Mouse (Mus musculus) left cerebral cortex, adult 2 months (tissue): ENCODE measurements at regions not wholly inside any gene's neighbourhood (a gene's known extent, or its start where the extent isn't known, plus 50 kb on each side); places are given as distances from the start of the nearest gene placed in this dataset.
A peak's percentile ranks its signal among the peaks of the same experiment; 100 is the strongest.
"Not testable (repeated sequence)": the region's sequence is repeated elsewhere in the genome, so short reads cannot be mapped to it uniquely, and the experiment has no call there.

Experiments
- DNase-seq, 2 experiments: peaks; one replicate each; pipeline ENCODE4 v3.0.0; 2021 to 2022; ENCODE audit warnings: low spot score in 2 of 2, mixed read lengths in 1 of 2; ENCODE audit errors: extremely low spot score in 1 of 2
- H3K27ac ChIP-seq: fragments of 200-600 bp; 2 replicates; pipeline ENCODE4 v1.8.1; 2022
- H3K4me3 ChIP-seq: fragments of 200-600 bp; 2 replicates; pipeline ENCODE4 v1.8.1; 2022
- CTCF ChIP-seq: fragments of 200-600 bp; IDR thresholded peaks from 2 replicates; pipeline ENCODE4 v1.8.1; 2022; ENCODE audit warnings: antibody characterized with exemption, mild to moderate bottlenecking, moderate library complexity
- intact Hi-C: fragments of 180-260 bp; cut with DNase I; formaldehyde crosslinking; loops from one replicate; pipeline ENCODE4 v1.15.1; 2025

DNA sequence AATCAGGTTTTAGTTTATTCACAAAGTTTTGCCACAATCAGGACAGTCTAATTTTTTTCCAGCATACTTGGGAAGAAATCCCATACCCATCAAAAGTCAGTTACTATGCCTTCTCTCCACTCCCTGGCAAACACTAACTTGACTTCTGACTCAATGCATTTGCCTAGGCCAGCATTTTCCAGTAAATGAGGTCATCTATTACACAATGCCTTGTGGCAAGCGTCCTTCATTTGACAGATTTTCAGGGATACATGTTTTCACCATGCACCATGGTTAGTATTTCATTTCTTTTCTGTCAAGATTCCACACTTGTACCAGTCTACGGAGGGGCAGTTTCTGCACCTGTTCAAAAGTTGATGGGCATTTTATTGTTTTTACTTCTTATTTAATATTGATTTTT, 88.4 kb upstream of the Slc2a12 start:
- intact Hi-C loops, H3K27ac ChIP-seq, H3K4me3 ChIP-seq, DNase-seq: not testable (repeated sequence)

GRCm38 (mm10) chr10:22569250-22570010, 75.4 kb upstream of the Slc2a12 start:
- H3K27ac ChIP-seq, H3K4me3 ChIP-seq, DNase-seq: not testable (repeated sequence)
- intact Hi-C loops, result loop anchor here (10.0 kb wide), 1 partner anchor 425 kb away; the partner anchor contains the start of gene E030030I06Rik

GRCm38 (mm10) chr10:22574048-22574447, 70.8 kb upstream of the Slc2a12 start:
- H3K4me3 ChIP-seq, DNase-seq, H3K27ac ChIP-seq: not testable (repeated sequence)
- intact Hi-C loops, result loop anchor here (1.0 to 10.0 kb wide), 2 partner anchors 87 to 429 kb away; partner anchors contain the start of gene E030030I06Rik

GRCm38 (mm10) chr10:22579426-22579825, 65.4 kb upstream of the Slc2a12 start:
- TF ChIP-seq CTCF, result peak; percentile 65
- DNase-seq, result peak; percentile 45 to 68
- not testable (repeated sequence) for H3K4me3 ChIP-seq, H3K27ac ChIP-seq
- intact Hi-C loops, result loop anchor here (1.0 to 10.0 kb wide), 4 partner anchors 197 to 543 kb away; partner anchors contain the start of gene E030030I06Rik

DNA sequence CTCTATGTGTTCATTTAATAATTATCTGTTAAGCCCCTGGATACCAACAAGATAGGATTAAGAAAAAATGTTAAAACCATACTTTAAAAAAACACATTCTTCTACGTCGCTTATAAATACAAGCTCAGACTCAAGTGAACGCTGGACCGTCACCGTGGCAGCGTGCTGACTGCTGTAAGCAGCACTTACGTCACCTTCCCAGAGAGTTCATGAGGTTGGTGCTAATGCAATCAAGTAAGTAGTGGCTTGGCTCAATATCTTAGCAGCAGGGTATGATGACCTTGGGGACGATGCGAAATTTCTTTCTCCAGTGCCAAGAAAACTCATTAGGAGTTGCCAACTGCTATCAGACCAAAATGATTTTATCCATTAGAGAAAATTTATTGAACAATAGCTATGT, 63.5 kb upstream of the Slc2a12 start:
- DNase-seq, H3K27ac ChIP-seq, H3K4me3 ChIP-seq: not testable (repeated sequence)
- intact Hi-C loops, result loop anchor here (2.0 kb wide), 1 partner anchor 106 kb away; no protein-coding TSS in a partner anchor

DNA sequence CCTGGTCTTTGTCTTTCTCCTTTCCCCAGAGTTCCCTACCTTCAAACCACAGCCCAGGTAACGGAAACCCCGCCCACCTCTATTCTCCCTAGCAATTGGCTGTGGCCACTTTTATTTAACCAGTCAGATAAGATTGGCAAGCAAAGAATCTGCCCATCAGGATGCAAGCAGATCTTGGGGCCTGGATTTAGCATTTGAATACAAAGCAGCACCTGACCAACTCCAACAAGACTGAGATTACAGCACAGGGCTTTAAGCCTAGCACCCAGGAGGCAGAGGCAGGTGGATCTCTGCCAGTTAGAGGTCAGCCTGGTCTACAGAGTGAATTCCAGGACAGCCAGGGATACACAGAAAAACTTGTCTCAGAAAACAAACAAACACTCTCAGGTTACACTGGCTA, 61.5 kb upstream of the Slc2a12 start:
- intact Hi-C loops, H3K27ac ChIP-seq, H3K4me3 ChIP-seq, DNase-seq: not testable (repeated sequence)

GRCm38 (mm10) chr10:22588587-22588986, 56.2 kb upstream of the Slc2a12 start:
- DNase-seq, result not testable (repeated sequence)

GRCm38 (mm10) chr10:22591664-22592063, 53.1 kb upstream of the Slc2a12 start:
- intact Hi-C loops, H3K27ac ChIP-seq, DNase-seq, H3K4me3 ChIP-seq: not testable (repeated sequence)

More at GRCm38 (mm10) chr10:22588587-22588986, 56.2 kb upstream of the Slc2a12 start:
- H3K4me3 ChIP-seq, intact Hi-C loops, H3K27ac ChIP-seq: not testable (repeated sequence)
- peak; percentile 6 for TF ChIP-seq CTCF

- DNase-seq, H3K4me3 ChIP-seq, intact Hi-C loops, H3K27ac ChIP-seq: not testable (repeated sequence)
Measured at GRCm38 (mm10) chr10:22592189-22592603, 52.6 kb upstream of the Slc2a12 start.

DNA sequence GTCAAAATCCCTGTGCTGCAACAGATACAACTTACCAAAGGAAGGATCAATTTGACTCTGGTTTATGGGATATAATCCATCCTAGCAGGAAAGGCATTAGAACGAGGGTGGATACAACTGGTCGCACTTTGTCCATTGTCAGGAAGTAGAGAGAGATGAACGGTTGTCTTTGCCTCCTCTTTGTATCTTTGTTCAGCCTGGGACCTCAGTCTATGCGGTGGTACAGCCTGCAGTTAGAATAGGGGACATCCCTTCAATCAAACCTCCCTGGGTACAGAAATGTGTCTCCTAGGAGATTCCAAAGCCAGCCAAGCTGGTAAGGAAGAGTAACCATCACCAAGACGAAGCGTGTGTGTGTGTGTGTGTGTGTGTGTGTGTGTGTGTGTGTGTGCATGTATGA, 52.1 kb upstream of the Slc2a12 start:
- intact Hi-C loops, H3K4me3 ChIP-seq, H3K27ac ChIP-seq, DNase-seq: not testable (repeated sequence)
